Mouse (Mus musculus): ENCODE measurements around the gene Palm2. TPM values are rescaled to one million over a fixed set of nuclear protein-coding genes. Genes with fewer than 3 reads are reported as not detected.

Palm2 gene
- polyA plus RNA-seq, 1 experiment from 2014 or later: 5.3 TPM

- Histone ChIP-seq H3K9ac (ENCODE audit: low read length) (no peak overlapping the region), H3K4me1 (ENCODE audit: control insufficient read depth, insufficient read depth, low read length) (0 out of 2 replicates have a peak, but pooled peaks cover 8% of the 10 kb centered on the region), H3K4me3 (replicated peaks; ENCODE audit: low read length) (no peak overlapping the region), H3K27ac (ENCODE audit: low read length) (no peak overlapping the region), H3K4me2 (ENCODE audit: low read depth, low read length) (no peak overlapping the region), H3K36me3 (ENCODE audit: control insufficient read depth, insufficient read depth, low read length) (no peaks in the 10 kb centered on the region), H3K27me3 (ENCODE audit: control insufficient read depth, insufficient read depth, low read length) (no peaks in the 10 kb centered on the region), H3K9me3 (replicated peaks; ENCODE audit: control insufficient read depth, low read length) (no peaks in the 10 kb centered on the region)
- 97% methylated on average over 1 of the region's 1 CpGs for WGBS
- no peak for ATAC-seq (ENCODE audit: insufficient read depth, low FRiP score)
Measured at GRCm38 (mm10) chr4:57588356-57588755, 154.3 kb downstream of the Palm2 start.

DNA sequence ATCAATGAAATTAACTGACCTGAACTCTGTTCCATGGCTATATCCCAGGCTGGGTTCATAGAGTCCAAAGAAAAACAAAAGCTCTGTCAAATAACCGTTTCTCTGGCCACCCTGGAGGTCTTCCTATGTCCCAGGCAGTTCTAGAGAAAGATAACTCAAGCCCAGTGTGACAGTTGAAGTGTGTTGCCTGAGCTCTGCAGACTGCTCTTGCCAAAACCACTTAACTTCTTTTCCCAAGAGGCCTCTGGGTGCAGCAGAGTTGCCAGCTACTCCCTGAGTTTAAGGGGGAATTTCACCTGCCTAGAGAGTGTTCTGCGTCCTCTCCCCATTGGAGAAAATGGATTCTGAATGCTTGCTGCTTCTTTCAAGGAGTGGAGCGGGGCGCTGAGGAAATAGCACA is 158.7 kb downstream of the Palm2 start:
- no peak overlapping the region for H3K4me2 ChIP-seq (ENCODE audit: low read depth, low read length)
- no peaks in the 10 kb centered on the region for H3K9me3 ChIP-seq (replicated peaks; ENCODE audit: control insufficient read depth, low read length)
- no peak overlapping the region for H3K4me3 ChIP-seq (replicated peaks; ENCODE audit: low read length)
- 74% methylated on average over 4 of the region's 4 CpGs for WGBS
- no peak for ATAC-seq (ENCODE audit: insufficient read depth, low FRiP score)
- no peaks in the 10 kb centered on the region for H3K27me3 ChIP-seq (ENCODE audit: control insufficient read depth, insufficient read depth, low read length)
- H3K36me3 ChIP-seq (ENCODE audit: control insufficient read depth, insufficient read depth, low read length): no peaks in the 10 kb centered on the region
- H3K27ac ChIP-seq (ENCODE audit: low read length): no peak overlapping the region
- 0 out of 2 replicates have a peak, but pooled peaks cover 4% of the 10 kb centered on the region for H3K4me1 ChIP-seq (ENCODE audit: control insufficient read depth, insufficient read depth, low read length)
- H3K9ac ChIP-seq (ENCODE audit: low read length): no peak overlapping the region

DNA sequence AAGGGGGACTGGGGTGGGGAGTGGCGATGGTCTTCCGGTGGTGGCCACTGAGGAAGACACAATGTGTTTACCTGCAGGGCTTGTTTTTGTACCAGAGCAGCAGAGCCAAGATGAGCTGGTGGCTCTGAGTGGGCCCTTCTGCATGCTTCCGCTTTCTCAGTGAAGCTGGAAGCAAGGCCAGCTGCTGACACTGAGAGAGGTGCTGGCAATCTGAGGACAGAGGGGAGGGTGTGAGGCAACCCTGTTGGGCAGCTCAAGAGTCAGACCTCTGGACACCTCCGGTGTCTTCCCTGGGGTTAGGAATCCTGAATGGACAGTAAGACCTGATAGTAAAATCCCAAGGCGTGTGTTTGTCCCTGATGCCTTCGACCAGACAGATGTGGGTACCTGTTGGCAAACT is 165.9 kb downstream of the Palm2 start:
- no peaks in the 10 kb centered on the region for H3K9me3 ChIP-seq (replicated peaks; ENCODE audit: control insufficient read depth, low read length)
- H3K4me2 ChIP-seq (ENCODE audit: low read depth, low read length): no peak overlapping the region
- H3K4me3 ChIP-seq (replicated peaks; ENCODE audit: low read length): no peak overlapping the region
- H3K27me3 ChIP-seq (ENCODE audit: control insufficient read depth, insufficient read depth, low read length): no peaks in the 10 kb centered on the region
- no peak overlapping the region for H3K27ac ChIP-seq (ENCODE audit: low read length)
- H3K36me3 ChIP-seq (ENCODE audit: control insufficient read depth, insufficient read depth, low read length): no peaks in the 10 kb centered on the region
- ATAC-seq (ENCODE audit: insufficient read depth, low FRiP score): no peak
- WGBS: 92% methylated on average over 6 of the region's 6 CpGs
- peaks cover 7% of the 10 kb centered on the region; the same call in 1 of the 2 replicates for H3K4me1 ChIP-seq (ENCODE audit: control insufficient read depth, insufficient read depth, low read length)
- H3K9ac ChIP-seq (ENCODE audit: low read length): no peak overlapping the region

DNA sequence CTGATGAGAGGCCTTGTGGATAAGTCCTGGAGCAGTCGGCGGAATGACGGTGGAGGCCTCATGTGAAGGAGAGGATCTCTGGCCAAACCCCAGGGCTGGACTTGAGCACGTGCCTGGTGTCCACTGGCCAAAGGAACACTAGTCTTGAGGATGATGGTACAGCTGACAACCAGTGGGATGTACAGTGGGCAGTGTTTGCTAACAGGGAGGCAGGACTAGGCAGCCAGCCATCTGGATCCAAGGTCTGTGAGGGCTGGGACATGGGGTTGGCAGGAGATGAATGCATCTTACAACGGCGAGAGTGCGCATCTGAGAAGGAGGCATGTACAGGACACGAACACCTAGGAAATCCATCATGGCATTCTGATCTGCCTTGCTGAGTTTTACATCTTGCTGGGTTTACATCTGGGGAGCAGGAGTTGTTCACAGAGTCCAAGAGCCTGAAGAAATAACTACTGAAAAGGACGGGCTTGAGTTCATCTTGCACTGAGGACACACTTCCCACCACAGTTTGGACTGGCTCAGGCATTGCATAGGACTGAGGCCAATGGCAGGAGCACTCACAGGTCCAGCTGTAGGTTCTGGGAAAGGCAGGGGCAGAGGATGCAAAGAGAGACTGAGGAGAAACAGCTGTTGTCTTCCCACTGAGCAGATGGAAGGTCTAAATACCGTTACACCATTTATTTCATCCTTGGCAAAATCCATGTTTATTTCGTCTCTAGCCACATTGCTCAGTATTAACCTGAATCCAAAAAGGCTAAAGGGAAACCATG is 166.8 kb downstream of the Palm2 start:
- peaks cover 7% of the 10 kb centered on the region; the same call in 1 of the 2 replicates for H3K4me1 ChIP-seq (ENCODE audit: control insufficient read depth, insufficient read depth, low read length)
- H3K4me2 ChIP-seq (ENCODE audit: low read depth, low read length): no peak overlapping the region
- H3K9me3 ChIP-seq (replicated peaks; ENCODE audit: control insufficient read depth, low read length): no peaks in the 10 kb centered on the region
- H3K9ac ChIP-seq (ENCODE audit: low read length): no peak overlapping the region
- ATAC-seq (ENCODE audit: insufficient read depth, low FRiP score): peak; percentile 77
- peak overlapping the region; percentile 55 for H3K27ac ChIP-seq (ENCODE audit: low read length)
- 62% methylated on average over 11 of the region's 11 CpGs for WGBS
- H3K27me3 ChIP-seq (ENCODE audit: control insufficient read depth, insufficient read depth, low read length): no peaks in the 10 kb centered on the region
- no peaks in the 10 kb centered on the region for H3K36me3 ChIP-seq (ENCODE audit: control insufficient read depth, insufficient read depth, low read length)
- no peak overlapping the region for H3K4me3 ChIP-seq (replicated peaks; ENCODE audit: low read length)

DNA sequence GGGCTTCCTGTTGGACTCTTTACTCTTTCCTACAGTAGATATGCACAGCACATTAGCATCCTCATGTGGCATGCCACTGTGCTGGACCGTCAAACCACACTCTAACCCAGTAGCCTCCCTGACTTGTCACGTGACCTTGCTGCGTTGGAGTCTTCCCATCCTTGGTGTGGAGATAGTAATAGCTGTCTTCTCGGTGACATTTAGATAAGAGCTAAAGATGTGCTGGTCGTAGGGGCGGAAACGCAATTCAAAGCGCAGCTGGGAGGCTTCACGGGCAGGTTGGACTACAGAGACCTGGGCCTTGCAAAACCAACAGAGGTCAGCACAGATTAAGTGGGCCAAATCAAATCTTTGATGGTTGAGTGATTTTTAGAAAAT is 167.4 kb downstream of the Palm2 start:
- Histone ChIP-seq H3K9ac (ENCODE audit: low read length) (no peak overlapping the region), H3K27ac (ENCODE audit: low read length) (peak overlapping the region; percentile 8; the same call in 1 of the 2 replicates), H3K4me1 (ENCODE audit: control insufficient read depth, insufficient read depth, low read length) (peaks cover 7% of the 10 kb centered on the region; the same call in 1 of the 2 replicates), H3K9me3 (replicated peaks; ENCODE audit: control insufficient read depth, low read length) (no peaks in the 10 kb centered on the region), H3K4me3 (replicated peaks; ENCODE audit: low read length) (no peak overlapping the region), H3K36me3 (ENCODE audit: control insufficient read depth, insufficient read depth, low read length) (no peaks in the 10 kb centered on the region), H3K4me2 (ENCODE audit: low read depth, low read length) (no peak overlapping the region), H3K27me3 (ENCODE audit: control insufficient read depth, insufficient read depth, low read length) (no peaks in the 10 kb centered on the region)
- no peak for ATAC-seq (ENCODE audit: insufficient read depth, low FRiP score)
- WGBS: 66% methylated on average over 9 of the region's 9 CpGs

DNA sequence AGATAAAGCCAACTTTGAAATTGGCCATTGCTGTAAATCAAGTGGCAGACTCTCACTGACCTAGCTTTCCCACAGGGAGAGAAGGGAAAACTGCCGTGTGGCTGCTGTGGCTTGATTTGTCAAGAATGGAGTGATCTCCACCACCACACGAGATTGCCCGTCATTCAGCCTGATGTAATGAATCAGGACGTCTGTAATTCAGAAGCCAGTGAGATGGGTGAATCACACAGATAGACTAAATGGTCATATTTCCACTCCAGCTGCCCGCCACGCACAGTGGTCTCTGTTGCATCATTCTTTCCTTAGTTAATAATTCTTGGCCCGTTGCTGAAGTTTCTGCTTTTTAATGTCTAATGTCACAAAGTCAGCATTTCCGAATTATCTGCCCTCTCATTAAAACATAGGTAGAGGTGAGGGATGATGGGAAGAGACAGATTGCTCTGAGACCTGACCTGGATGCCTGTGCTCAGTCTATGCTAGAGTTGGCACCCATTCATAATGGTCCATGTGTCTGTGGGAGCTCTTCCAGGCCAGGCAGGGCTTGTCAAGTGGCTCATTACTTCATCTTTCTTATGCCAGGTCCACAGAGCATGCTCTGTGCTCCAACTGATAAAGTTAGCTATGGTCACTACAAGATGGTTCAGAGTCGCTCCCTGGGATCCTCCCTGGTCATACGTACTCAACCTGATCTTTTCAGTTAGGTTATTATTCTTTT is 168.0 kb downstream of the Palm2 start:
- H3K9me3 ChIP-seq (replicated peaks; ENCODE audit: control insufficient read depth, low read length): no peaks in the 10 kb centered on the region
- H3K9ac ChIP-seq (ENCODE audit: low read length): no peak overlapping the region
- peaks cover 7% of the 10 kb centered on the region; the same call in 1 of the 2 replicates for H3K4me1 ChIP-seq (ENCODE audit: control insufficient read depth, insufficient read depth, low read length)
- no peak overlapping the region for H3K4me2 ChIP-seq (ENCODE audit: low read depth, low read length)
- no peak for ATAC-seq (ENCODE audit: insufficient read depth, low FRiP score)
- no peaks in the 10 kb centered on the region for H3K36me3 ChIP-seq (ENCODE audit: control insufficient read depth, insufficient read depth, low read length)
- no peak overlapping the region; the same call in 1 of the 2 replicates for H3K27ac ChIP-seq (ENCODE audit: low read length)
- H3K27me3 ChIP-seq (ENCODE audit: control insufficient read depth, insufficient read depth, low read length): no peaks in the 10 kb centered on the region
- 78% methylated on average over 10 of the region's 10 CpGs for WGBS
- H3K4me3 ChIP-seq (replicated peaks; ENCODE audit: low read length): no peak overlapping the region

GRCm38 (mm10) chr4:57606258-57606657 is 172.2 kb downstream of the Palm2 start:
- Histone ChIP-seq H3K36me3 (ENCODE audit: control insufficient read depth, insufficient read depth, low read length) (no peaks in the 10 kb centered on the region), H3K27ac (ENCODE audit: low read length) (no peak overlapping the region), H3K4me1 (ENCODE audit: control insufficient read depth, insufficient read depth, low read length) (peaks cover 4% of the 10 kb centered on the region; the same call in 1 of the 2 replicates), H3K9ac (ENCODE audit: low read length) (no peak overlapping the region), H3K4me2 (ENCODE audit: low read depth, low read length) (no peak overlapping the region), H3K9me3 (replicated peaks; ENCODE audit: control insufficient read depth, low read length) (no peaks in the 10 kb centered on the region), H3K27me3 (ENCODE audit: control insufficient read depth, insufficient read depth, low read length) (no peaks in the 10 kb centered on the region), H3K4me3 (replicated peaks; ENCODE audit: low read length) (no peak overlapping the region)
- no peak for ATAC-seq (ENCODE audit: insufficient read depth, low FRiP score)
- WGBS: 75% methylated on average over 3 of the region's 3 CpGs

GRCm38 (mm10) chr4:57607247-57607942 is 173.3 kb downstream of the Palm2 start:
- Histone ChIP-seq H3K9me3 (replicated peaks; ENCODE audit: control insufficient read depth, low read length) (no peaks in the 10 kb centered on the region), H3K4me1 (ENCODE audit: control insufficient read depth, insufficient read depth, low read length) (peaks cover 9% of the 10 kb centered on the region), H3K27me3 (ENCODE audit: control insufficient read depth, insufficient read depth, low read length) (no peaks in the 10 kb centered on the region), H3K4me3 (replicated peaks; ENCODE audit: low read length) (peak overlapping the region; percentile 20), H3K27ac (ENCODE audit: low read length) (peak overlapping the region; percentile 39), H3K9ac (ENCODE audit: low read length) (no peak overlapping the region), H3K36me3 (ENCODE audit: control insufficient read depth, insufficient read depth, low read length) (no peaks in the 10 kb centered on the region), H3K4me2 (ENCODE audit: low read depth, low read length) (peak overlapping the region; percentile 42)
- WGBS: 21% methylated on average over 22 of the region's 22 CpGs
- ATAC-seq (ENCODE audit: insufficient read depth, low FRiP score): peak; percentile 68
